Mouse (Mus musculus) CH12.LX (cell line): Measurements from ENCODE around the gene Asxl1. TPM values are rescaled to one million over a fixed set of nuclear protein-coding genes. Genes with fewer than 3 reads are reported as not detected.

Source experiments
- DNase-seq: peaks from one replicate; pipeline ENCODE4 v3.0.0-alpha.2; 2013; ENCODE audit errors: extremely low read depth
- H3K27ac ChIP-seq: 2 replicates; pipeline ENCODE4 v1.5.1; 2012; ENCODE audit warnings: low read depth, mild to moderate bottlenecking, control low read depth, moderate library complexity; ENCODE audit not compliant: insufficient read depth
- H3K27me3 ChIP-seq: replicated peaks from 2 replicates; pipeline ENCODE3; 2012; ENCODE audit warnings: inconsistent platforms
- H3K36me3 ChIP-seq, 2 experiments: replicated peaks in 1 of 2; 2 replicates each; pipeline versions ENCODE3 to v1.6.1; 2012; ENCODE audit warnings: inconsistent platforms in 1 of 2, low read length in 1 of 2, mild to moderate bottlenecking in 1 of 2, mixed read lengths in 1 of 2, moderate library complexity in 1 of 2; ENCODE audit not compliant: control insufficient read depth in 1 of 2, insufficient read depth in 1 of 2
- H3K4me1 ChIP-seq, 2 experiments: 2 replicates each; pipeline ENCODE4 v1.6.1; 2012; ENCODE audit warnings: inconsistent platforms in 1 of 2, moderate library complexity in 1 of 2; ENCODE audit not compliant: insufficient read depth in 2 of 2, control insufficient read depth in 1 of 2
- H3K4me2 ChIP-seq: 2 replicates; pipeline ENCODE4 v1.6.1; 2012; ENCODE audit warnings: low read depth, mild to moderate bottlenecking, control low read depth; ENCODE audit not compliant: poor library complexity, insufficient read depth, severe bottlenecking
- H3K4me3 ChIP-seq, 3 experiments: fragments of 150-350 bp in 1 of 3; sonication (generic) in 1 of 3; replicated peaks in 1 of 3; 2 replicates each; pipeline versions ENCODE3 to v1.5.1; 2011 to 2012; ENCODE audit warnings: low read depth in 2 of 3, low read length in 2 of 3, mild to moderate bottlenecking in 2 of 3, moderate library complexity in 2 of 3, control low read depth in 1 of 3, improper control_type of control experiment in 1 of 3, inconsistent platforms in 1 of 3, mixed read lengths in 1 of 3; ENCODE audit not compliant: poor library complexity in 1 of 3
- H3K79me2 ChIP-seq: replicated peaks from 2 replicates; pipeline ENCODE4 v1.6.1; 2012; ENCODE audit warnings: mild to moderate bottlenecking, moderate library complexity; ENCODE audit not compliant: control insufficient read depth, poor library complexity, insufficient read depth, severe bottlenecking; ENCODE audit errors: extremely low read depth
- H3K9ac ChIP-seq: 2 replicates; pipeline ENCODE4 v1.6.1; 2012; ENCODE audit warnings: low read depth, mild to moderate bottlenecking, control low read depth, moderate library complexity; ENCODE audit not compliant: insufficient read depth
- H3K9me3 ChIP-seq: replicated peaks from 2 replicates; pipeline ENCODE3; 2012; ENCODE audit warnings: low read length, inconsistent platforms, mixed read lengths
- BHLHE40 ChIP-seq: IDR thresholded peaks from 2 replicates; pipeline ENCODE4 v1.6.1; 2011; ENCODE audit warnings: mild to moderate bottlenecking, low read depth, low read length, improper control_type of control experiment
- CHD2 ChIP-seq: IDR thresholded peaks from 2 replicates; pipeline ENCODE4 v1.6.1; 2011; ENCODE audit warnings: low read length, improper control_type of control experiment
- ELF1 ChIP-seq: IDR thresholded peaks from 2 replicates; pipeline ENCODE4 v1.6.1; 2014; ENCODE audit warnings: low read depth, mild to moderate bottlenecking, inconsistent platforms, low read length, improper control_type of control experiment
- GABPA ChIP-seq: IDR thresholded peaks from 2 replicates; pipeline ENCODE4 v1.6.1; 2012; ENCODE audit warnings: low read depth, low read length, improper control_type of control experiment, inconsistent platforms; ENCODE audit not compliant: insufficient replicate concordance
- IRF4 ChIP-seq: IDR thresholded peaks from 2 replicates; pipeline ENCODE4 v1.6.1; 2014; ENCODE audit warnings: low read depth, mild to moderate bottlenecking, inconsistent platforms, low read length, improper control_type of control experiment
- JUN ChIP-seq: IDR thresholded peaks from 2 replicates; pipeline ENCODE4 v1.6.1; 2011; ENCODE audit warnings: low read depth, mild to moderate bottlenecking, low read length, improper control_type of control experiment, moderate library complexity; ENCODE audit not compliant: insufficient read depth
- JUND ChIP-seq: conservative IDR thresholded peaks from 2 replicates; pipeline ENCODE4 v1.6.1; 2011; ENCODE audit warnings: low read depth, low read length, improper control_type of control experiment
- KAT2A ChIP-seq: IDR thresholded peaks from 2 replicates; pipeline ENCODE4 v1.6.1; 2012; ENCODE audit warnings: low read length, improper control_type of control experiment, inconsistent platforms; ENCODE audit not compliant: insufficient replicate concordance
- MAX ChIP-seq: IDR thresholded peaks from 2 replicates; pipeline ENCODE4 v1.6.1; 2011; ENCODE audit warnings: low read length, improper control_type of control experiment
- MYC ChIP-seq: IDR thresholded peaks from 2 replicates; pipeline ENCODE4 v1.6.1; 2011; ENCODE audit warnings: low read depth, mild to moderate bottlenecking, improper control_type of control experiment, low read length
- NELFE ChIP-seq: IDR thresholded peaks from 2 replicates; pipeline ENCODE4 v1.6.1; 2011; ENCODE audit warnings: low read depth, low read length, improper control_type of control experiment
- PAX5 ChIP-seq: IDR thresholded peaks from 2 replicates; pipeline ENCODE4 v1.6.1; 2012; ENCODE audit warnings: low read length, inconsistent platforms, mixed read lengths
- SIN3A ChIP-seq: IDR thresholded peaks from 2 replicates; pipeline ENCODE4 v1.6.1; 2012; ENCODE audit warnings: low read length, improper control_type of control experiment, inconsistent platforms
- SMC3 ChIP-seq: IDR thresholded peaks from 2 replicates; pipeline ENCODE4 v1.6.1; 2011; ENCODE audit warnings: low read depth, low read length, improper control_type of control experiment
- USF1 ChIP-seq: IDR thresholded peaks from 2 replicates; pipeline ENCODE4 v1.6.1; 2014; ENCODE audit warnings: low read depth, mild to moderate bottlenecking, inconsistent platforms, low read length, improper control_type of control experiment
- USF2 ChIP-seq: conservative IDR thresholded peaks from 2 replicates; pipeline ENCODE4 v1.6.1; 2011; ENCODE audit warnings: low read depth, low read length, improper control_type of control experiment
- ZKSCAN1 ChIP-seq: IDR thresholded peaks from 2 replicates; pipeline ENCODE4 v1.6.1; 2012; ENCODE audit warnings: low read depth, inconsistent platforms, low read length, improper control_type of control experiment, borderline replicate concordance
- dilution Hi-C: fragments of 300-500 bp; cut with MboI; formaldehyde crosslinking; loops from 2 replicates; pipeline ENCODE4 v1.14.3; 2020; ENCODE audit warnings: low sequenced_read_pairs; ENCODE audit not compliant: extremely low pct_unique_long_range_greater_than_20kb, extremely low pct_ligation_motif_present
- in situ Hi-C: fragments of 300-500 bp; cut with MboI; formaldehyde crosslinking; loops from 3 replicates; pipeline ENCODE4 v1.14.3; 2019; ENCODE audit warnings: low sequenced_read_pairs, low pct_ligation_motif_present, low pct_unique_long_range_greater_than_20kb, mixed read lengths
- polyA plus RNA-seq: library from polyadenylated mRNA; unstranded; fragments of >175 nt; gene quantifications from 2 replicates; pipeline ENCODE4 v1.2.1, GENCODE M21; 2012; ENCODE audit warnings: low read depth; ENCODE audit not compliant: insufficient read length
- total RNA-seq, 2 experiments: library from RNA; depleted of rRNA; stranded (reverse); fragments of 300-350 nt in 1 of 2; fragments of >200 nt in 1 of 2; gene quantifications; 2 replicates each; pipeline ENCODE4 v1.2.3; 2012 to 2014

Asxl1 gene
- total and polyA plus RNA-seq, 3 experiments, result 12.7 to 31.1 (median 18.0) TPM

DNA sequence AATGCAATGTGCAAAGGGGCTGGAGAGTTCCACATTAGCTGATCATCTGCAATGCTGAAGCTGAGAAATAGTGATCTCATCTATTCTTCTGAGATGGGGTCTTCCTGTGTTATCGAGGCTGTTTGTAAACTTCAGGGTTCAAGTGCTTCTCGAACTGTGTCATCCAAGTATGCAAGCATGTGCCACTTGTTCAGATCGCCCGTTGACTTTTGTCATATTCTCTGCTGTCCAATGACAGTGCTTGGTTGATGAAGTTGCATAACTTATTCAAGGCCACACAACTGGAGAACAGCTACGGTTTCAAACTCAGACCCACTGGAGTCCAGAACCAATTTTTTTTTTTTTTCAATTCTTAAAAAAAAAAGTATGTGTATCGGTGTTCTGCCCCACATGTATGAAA is 3.5 kb upstream of the Asxl1 start:
- TF ChIP-seq USF2 (no peak), MYC (no peak), BHLHE40 (no peak), SMC3 (no peak), NELFE (no peak), KAT2A (no peak), CHD2 (no peak), GABPA (no peak), ZKSCAN1 (no peak), ELF1 (no peak)
- Histone ChIP-seq H3K79me2 (peaks cover 11% of the 10 kb centered on the region), H3K4me2 (no peak overlapping the region), H3K4me1 (peaks cover 4 to 8% of the 10 kb centered on the region in 2 experiments; a peak in 3 of 4 replicates), H3K27me3 (no peaks in the 10 kb centered on the region), H3K9me3 (no peaks in the 10 kb centered on the region), H3K9ac (no peak overlapping the region), H3K36me3 (peaks cover 0 to 7% of the 10 kb centered on the region in 2 experiments), H3K27ac (no peak overlapping the region), H3K4me3 (no peak overlapping the region)
- in situ Hi-C loops, result no loop called here
- DNase-seq, result no peak
- dilution Hi-C loops, result no loop called here

DNA sequence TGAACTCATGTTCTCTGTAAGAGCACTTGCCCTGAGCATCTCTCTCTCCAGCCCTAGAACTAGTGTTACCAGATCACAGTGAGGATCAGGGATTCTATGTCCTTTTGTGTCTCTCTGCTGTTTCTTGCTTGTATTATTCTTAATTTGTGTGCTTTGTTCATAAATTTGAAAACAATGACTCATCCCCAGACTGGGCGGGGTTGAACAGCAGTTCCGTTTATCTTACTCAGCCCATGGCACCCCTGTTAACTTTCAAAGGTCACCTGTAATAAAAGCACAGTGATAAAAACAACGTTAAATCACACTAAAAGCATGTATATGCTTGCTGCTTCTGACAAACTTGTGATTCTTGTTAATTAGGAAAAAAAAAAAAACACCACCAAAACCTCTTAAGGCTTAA is 3.0 kb upstream of the Asxl1 start:
- no peak for DNase-seq
- dilution Hi-C loops, result no loop called here

DNA sequence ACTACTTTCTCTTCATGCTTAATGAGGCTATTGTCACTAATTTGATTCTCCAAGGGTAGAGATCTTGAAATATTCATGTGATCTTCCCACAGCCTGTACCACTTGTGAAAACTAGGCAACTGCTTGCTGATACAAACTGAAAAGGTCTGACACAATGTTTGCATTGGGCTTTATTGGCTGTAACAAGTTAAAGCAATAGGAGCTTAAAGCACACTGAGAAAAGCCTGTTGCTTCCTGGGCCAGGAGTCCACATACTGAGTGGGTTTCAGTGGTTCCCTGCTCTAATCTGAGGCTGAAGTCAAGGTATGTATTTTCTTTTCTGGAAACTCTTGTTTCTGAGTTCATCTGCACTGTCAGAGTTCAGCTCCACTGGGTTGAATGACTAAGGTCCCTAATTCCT is 2.4 kb upstream of the Asxl1 start:
- no peak for TF ChIP-seq PAX5
- no peak for TF ChIP-seq KAT2A
- TF ChIP-seq MAX, result no peak
- no peak for TF ChIP-seq IRF4
- TF ChIP-seq USF2, result no peak
- TF ChIP-seq USF1, result no peak
- no peak for TF ChIP-seq JUND
- dilution Hi-C loops, result no loop called here
- H3K4me3 ChIP-seq, result no peak overlapping the region
- H3K79me2 ChIP-seq, result peaks cover 20% of the 10 kb centered on the region
- no peaks in the 10 kb centered on the region for H3K9me3 ChIP-seq
- H3K9ac ChIP-seq, result no peak overlapping the region
- in situ Hi-C loops, result no loop called here
- no peaks in the 10 kb centered on the region for H3K27me3 ChIP-seq
- no peak overlapping the region for H3K4me2 ChIP-seq
- no peak overlapping the region for H3K27ac ChIP-seq
- H3K36me3 ChIP-seq, result peaks cover 0 to 7% of the 10 kb centered on the region in 2 experiments
- no peak for DNase-seq
- H3K4me1 ChIP-seq, result peaks cover 4 to 8% of the 10 kb centered on the region in 2 experiments; a peak in 3 of 4 replicates

More for the DNA sequence above, 3.0 kb upstream of the Asxl1 start:
- peaks cover 0 to 7% of the 10 kb centered on the region in 2 experiments for H3K36me3 ChIP-seq
- peaks cover 4 to 8% of the 10 kb centered on the region in 2 experiments; a peak in 3 of 4 replicates for H3K4me1 ChIP-seq
- no peak overlapping the region for H3K4me3 ChIP-seq
- no peaks in the 10 kb centered on the region for H3K27me3 ChIP-seq
- H3K9me3 ChIP-seq, result no peaks in the 10 kb centered on the region
- no peak overlapping the region for H3K4me2 ChIP-seq
- no peak overlapping the region for H3K9ac ChIP-seq
- in situ Hi-C loops, result no loop called here
- peaks cover 16% of the 10 kb centered on the region for H3K79me2 ChIP-seq
- TF ChIP-seq PAX5 (no peak), SIN3A (no peak), JUN (peak; percentile 29; the same call in 1 of the 2 replicates)
- H3K27ac ChIP-seq, result no peak overlapping the region
